Mouse (Mus musculus): ENCODE measurements around the gene Tmem106a.
"Not testable (repeated sequence)": the region's sequence is repeated elsewhere in the genome, so short reads cannot be mapped to it uniquely, and the experiment has no call there.

The Tmem106a gene

GRCm38 (mm10) chr11:101582054-101583035, at the start of gene Tmem106a:
TSS of gene Tmem106a (plus strand) at chr11:101582242.
- DNase-seq (ENCODE audit: low spot score in 2 of 2) = no peak

- DNase-seq (ENCODE audit: low spot score in 2 of 2) = no peak
These were observed 38.5 kb upstream of the Tmem106a start for GRCm38 (mm10) chr11:101543533-101543932.

- DNase-seq (ENCODE audit: low spot score in 2 of 2) = no peak
These were observed 37.9 kb upstream of the Tmem106a start for GRCm38 (mm10) chr11:101544132-101544531.

- no peak for DNase-seq (ENCODE audit: low spot score in 2 of 2)
These were observed 33.5 kb upstream of the Tmem106a start for GRCm38 (mm10) chr11:101548526-101548925.

- peak; percentile 78 to 90 for DNase-seq (ENCODE audit: low spot score in 2 of 2)
These were observed 30.1 kb upstream of the Tmem106a start, which contains the start of the genes Brca1 and Nbr1 for GRCm38 (mm10) chr11:101551751-101552475. TSS of gene Brca1 (minus strand) at chr11:101551955. TSS of gene Nbr1 (plus strand) at chr11:101552149.

- DNase-seq (ENCODE audit: low spot score in 2 of 2) = peak; percentile 99 to 100
These were observed 29.4 kb upstream of the Tmem106a start for GRCm38 (mm10) chr11:101552476-101553300.

GRCm38 (mm10) chr11:101553354-101553930, 28.6 kb upstream of the Tmem106a start:
- DNase-seq (ENCODE audit: low spot score in 2 of 2) = no peak

GRCm38 (mm10) chr11:101556541-101556940, 25.5 kb upstream of the Tmem106a start:
- no peak for DNase-seq (ENCODE audit: low spot score in 2 of 2)

- DNase-seq (ENCODE audit: low spot score in 2 of 2) = no peak
These were observed 25.1 kb upstream of the Tmem106a start for GRCm38 (mm10) chr11:101556954-101557353.

- peak in 1 of 2 experiments; percentile 37 for DNase-seq (ENCODE audit: low spot score in 2 of 2)
These were observed 19.7 kb upstream of the Tmem106a start for GRCm38 (mm10) chr11:101562391-101562790.

- DNase-seq (ENCODE audit: low spot score in 2 of 2) = no peak
These were observed 13.6 kb upstream of the Tmem106a start for GRCm38 (mm10) chr11:101568421-101568820.

GRCm38 (mm10) chr11:101576116-101576515, 5.9 kb upstream of the Tmem106a start:
- no peak for DNase-seq (ENCODE audit: low spot score in 2 of 2)

GRCm38 (mm10) chr11:101581081-101581764, 819 bp upstream of the Tmem106a start:
- DNase-seq (ENCODE audit: low spot score in 2 of 2) = no peak

GRCm38 (mm10) chr11:101583205-101583604, 1.2 kb downstream of the Tmem106a start:
- DNase-seq (ENCODE audit: low spot score in 2 of 2) = no peak

- DNase-seq (ENCODE audit: low spot score in 2 of 2) = not testable (repeated sequence)
These were observed 3.0 kb downstream of the Tmem106a start for GRCm38 (mm10) chr11:101585031-101585430.

- DNase-seq (ENCODE audit: low spot score in 2 of 2) = no peak
These were observed 3.8 kb downstream of the Tmem106a start for GRCm38 (mm10) chr11:101585805-101586204.

GRCm38 (mm10) chr11:101587676-101588075, 5.6 kb downstream of the Tmem106a start:
- no peak for DNase-seq (ENCODE audit: low spot score in 2 of 2)

GRCm38 (mm10) chr11:101588868-101589267, 6.8 kb downstream of the Tmem106a start:
- no peak for DNase-seq (ENCODE audit: low spot score in 2 of 2)

- peak in 1 of 2 experiments; percentile 46 for DNase-seq (ENCODE audit: low spot score in 2 of 2)
These were observed 7.4 kb downstream of the Tmem106a start for GRCm38 (mm10) chr11:101589444-101589843.

GRCm38 (mm10) chr11:101589989-101590624, 8.1 kb downstream of the Tmem106a start:
- no peak for DNase-seq (ENCODE audit: low spot score in 2 of 2)
